Mouse (Mus musculus): Measurements from ENCODE around the gene Sart1. TPM values are rescaled to one million over a fixed set of nuclear protein-coding genes. Genes with fewer than 3 reads are reported as not detected.
"Not testable (repeated sequence)": the region's sequence is repeated elsewhere in the genome, so short reads cannot be mapped to it uniquely, and the experiment has no call there.

The Sart1 gene
- polyA plus RNA-seq, 1 experiment from 2014 or later, result 67.4 TPM

GRCm38 (mm10) chr19:5366175-5367052 is 22.1 kb downstream of the Sart1 start, which contains the start of gene Eif1ad:
Eif1ad (plus strand) TSS chr19:5366741.
- peak within 1 kb of the TSS; percentile 87 for H3K4me2 ChIP-seq (ENCODE audit: low read depth, low read length)
- peak within 1 kb of the TSS; percentile 97 for H3K27ac ChIP-seq (ENCODE audit: low read length)
- ATAC-seq (ENCODE audit: low read depth), result peak; percentile 97
- peak within 1 kb of the TSS; percentile 92 for H3K9ac ChIP-seq (ENCODE audit: low read length)
- no peaks in the 10 kb centered on the region for H3K9me3 ChIP-seq (ENCODE audit: control insufficient read depth, low read length)
- H3K4me1 ChIP-seq (replicated peaks; ENCODE audit: control insufficient read depth, insufficient read depth, low read length), result peaks cover 14% of the 10 kb centered on the region
- under 1% methylated on average over 71 of the region's 92 CpGs for WGBS
- H3K27me3 ChIP-seq (ENCODE audit: control insufficient read depth, insufficient read depth, low read depth, low read length), result no peaks in the 10 kb centered on the region
- H3K4me3 ChIP-seq (ENCODE audit: low read length), result peak within 1 kb of the TSS; percentile 92
- peaks cover 35% of the 10 kb centered on the region for H3K36me3 ChIP-seq (ENCODE audit: control insufficient read depth, insufficient read depth, low read length)

- H3K9ac ChIP-seq (ENCODE audit: low read length), result peak overlapping the region; percentile 92
- H3K27ac ChIP-seq (ENCODE audit: low read length), result no peak overlapping the region
- ATAC-seq (ENCODE audit: low read depth), result no peak
- peak overlapping the region; percentile 87 for H3K4me2 ChIP-seq (ENCODE audit: low read depth, low read length)
- H3K4me3 ChIP-seq (ENCODE audit: low read length), result peak overlapping the region; percentile 92
- H3K9me3 ChIP-seq (ENCODE audit: control insufficient read depth, low read length), result no peaks in the 10 kb centered on the region
- peaks cover 14% of the 10 kb centered on the region for H3K4me1 ChIP-seq (replicated peaks; ENCODE audit: control insufficient read depth, insufficient read depth, low read length)
- WGBS, result 14% methylated on average over 11 of the region's 11 CpGs
- H3K27me3 ChIP-seq (ENCODE audit: control insufficient read depth, insufficient read depth, low read depth, low read length), result no peaks in the 10 kb centered on the region
- H3K36me3 ChIP-seq (ENCODE audit: control insufficient read depth, insufficient read depth, low read length), result peaks cover 32% of the 10 kb centered on the region
Observed at GRCm38 (mm10) chr19:5365751-5366150, 22.8 kb downstream of the Sart1 start.

- 85% methylated on average over 2 of the region's 2 CpGs for WGBS
- no peak for ATAC-seq (ENCODE audit: low read depth)
Observed at GRCm38 (mm10) chr19:5364124-5364523, 24.4 kb downstream of the Sart1 start.

GRCm38 (mm10) chr19:5362186-5362585 is 26.3 kb downstream of the Sart1 start:
- Histone ChIP-seq H3K4me1 (replicated peaks; ENCODE audit: control insufficient read depth, insufficient read depth, low read length) (peaks cover 6% of the 10 kb centered on the region), H3K27ac (ENCODE audit: low read length) (no peak overlapping the region)
- ATAC-seq (ENCODE audit: low read depth), result no peak

More at GRCm38 (mm10) chr19:5364124-5364523, 24.4 kb downstream of the Sart1 start:
- H3K9ac ChIP-seq (ENCODE audit: low read length), result no peak overlapping the region
- peaks cover 14% of the 10 kb centered on the region for H3K4me1 ChIP-seq (replicated peaks; ENCODE audit: control insufficient read depth, insufficient read depth, low read length)
- peaks cover 19% of the 10 kb centered on the region for H3K36me3 ChIP-seq (ENCODE audit: control insufficient read depth, insufficient read depth, low read length)
- H3K27me3 ChIP-seq (ENCODE audit: control insufficient read depth, insufficient read depth, low read depth, low read length), result no peaks in the 10 kb centered on the region
- H3K27ac ChIP-seq (ENCODE audit: low read length), result no peak overlapping the region
- H3K4me2 ChIP-seq (ENCODE audit: low read depth, low read length), result no peak overlapping the region
- no peak overlapping the region for H3K4me3 ChIP-seq (ENCODE audit: low read length)
- H3K9me3 ChIP-seq (ENCODE audit: control insufficient read depth, low read length), result no peaks in the 10 kb centered on the region

GRCm38 (mm10) chr19:5356080-5356479 is 32.4 kb downstream of the Sart1 start:
- H3K27me3 ChIP-seq (ENCODE audit: control insufficient read depth, insufficient read depth, low read depth, low read length), result no peaks in the 10 kb centered on the region
- no peak overlapping the region for H3K4me2 ChIP-seq (ENCODE audit: low read depth, low read length)
- no peak overlapping the region for H3K27ac ChIP-seq (ENCODE audit: low read length)
- no peak for ATAC-seq (ENCODE audit: low read depth)
- H3K9ac ChIP-seq (ENCODE audit: low read length), result no peak overlapping the region
- no peaks in the 10 kb centered on the region for H3K36me3 ChIP-seq (ENCODE audit: control insufficient read depth, insufficient read depth, low read length)
- no CpG with 5 or more reads among the region's 1 CpGs for WGBS
- no peaks in the 10 kb centered on the region for H3K9me3 ChIP-seq (ENCODE audit: control insufficient read depth, low read length)
- H3K4me1 ChIP-seq (replicated peaks; ENCODE audit: control insufficient read depth, insufficient read depth, low read length), result no peaks in the 10 kb centered on the region
- H3K4me3 ChIP-seq (ENCODE audit: low read length), result no peak overlapping the region

More at GRCm38 (mm10) chr19:5362186-5362585, 26.3 kb downstream of the Sart1 start:
- Histone ChIP-seq H3K9me3 (ENCODE audit: control insufficient read depth, low read length) (no peaks in the 10 kb centered on the region), H3K4me3 (ENCODE audit: low read length) (no peak overlapping the region), H3K9ac (ENCODE audit: low read length) (no peak overlapping the region), H3K36me3 (ENCODE audit: control insufficient read depth, insufficient read depth, low read length) (peaks cover 13% of the 10 kb centered on the region), H3K4me2 (ENCODE audit: low read depth, low read length) (no peak overlapping the region), H3K27me3 (ENCODE audit: control insufficient read depth, insufficient read depth, low read depth, low read length) (no peaks in the 10 kb centered on the region)
- 87% methylated on average over 2 of the region's 2 CpGs for WGBS

GRCm38 (mm10) chr19:5353609-5354008 is 34.9 kb downstream of the Sart1 start:
- H3K36me3 ChIP-seq (ENCODE audit: control insufficient read depth, insufficient read depth, low read length), result no peaks in the 10 kb centered on the region
- ATAC-seq (ENCODE audit: low read depth), result no peak
- WGBS, result 71% methylated on average over 2 of the region's 2 CpGs

GRCm38 (mm10) chr19:5349502-5349873 is 39.0 kb downstream of the Sart1 start, which contains the start of gene Cst6:
Cst6 (minus strand) TSS chr19:5349574.
- 60% methylated on average over 6 of the region's 6 CpGs for WGBS
- H3K9ac ChIP-seq (ENCODE audit: low read length), result peak within 1 kb of the TSS; percentile 59

More at GRCm38 (mm10) chr19:5353609-5354008, 34.9 kb downstream of the Sart1 start:
- no peaks in the 10 kb centered on the region for H3K9me3 ChIP-seq (ENCODE audit: control insufficient read depth, low read length)
- H3K27me3 ChIP-seq (ENCODE audit: control insufficient read depth, insufficient read depth, low read depth, low read length), result no peaks in the 10 kb centered on the region
- no peak overlapping the region for H3K4me2 ChIP-seq (ENCODE audit: low read depth, low read length)
- no peak overlapping the region for H3K27ac ChIP-seq (ENCODE audit: low read length)
- no peak overlapping the region for H3K4me3 ChIP-seq (ENCODE audit: low read length)
- no peak overlapping the region for H3K9ac ChIP-seq (ENCODE audit: low read length)
- H3K4me1 ChIP-seq (replicated peaks; ENCODE audit: control insufficient read depth, insufficient read depth, low read length), result no peaks in the 10 kb centered on the region; the same call in 1 of the 2 replicates

GRCm38 (mm10) chr19:5348526-5349501 is 39.7 kb downstream of the Sart1 start:
- H3K27me3 ChIP-seq (ENCODE audit: control insufficient read depth, insufficient read depth, low read depth, low read length), result no peaks in the 10 kb centered on the region
- H3K9me3 ChIP-seq (ENCODE audit: control insufficient read depth, low read length), result no peaks in the 10 kb centered on the region
- H3K36me3 ChIP-seq (ENCODE audit: control insufficient read depth, insufficient read depth, low read length), result no peaks in the 10 kb centered on the region
- H3K4me3 ChIP-seq (ENCODE audit: low read length), result peak overlapping the region; percentile 36
- no peak overlapping the region for H3K27ac ChIP-seq (ENCODE audit: low read length)
- no peaks in the 10 kb centered on the region; the same call in 1 of the 2 replicates for H3K4me1 ChIP-seq (replicated peaks; ENCODE audit: control insufficient read depth, insufficient read depth, low read length)
- WGBS, result 5% methylated on average over 34 of the region's 34 CpGs
- peak overlapping the region; percentile 59 for H3K9ac ChIP-seq (ENCODE audit: low read length)
- ATAC-seq (ENCODE audit: low read depth), result peak; percentile 38; the same call in 1 of the 2 replicates
- H3K4me2 ChIP-seq (ENCODE audit: low read depth, low read length), result peak overlapping the region; percentile 77

More at GRCm38 (mm10) chr19:5349502-5349873, 39.0 kb downstream of the Sart1 start, which contains the start of gene Cst6:
- H3K9me3 ChIP-seq (ENCODE audit: control insufficient read depth, low read length); H3K36me3 ChIP-seq (ENCODE audit: control insufficient read depth, insufficient read depth, low read length); ATAC-seq (ENCODE audit: low read depth); H3K4me1 ChIP-seq (replicated peaks; ENCODE audit: control insufficient read depth, insufficient read depth, low read length); H3K27me3 ChIP-seq (ENCODE audit: control insufficient read depth, insufficient read depth, low read depth, low read length); H3K27ac ChIP-seq (ENCODE audit: low read length): not testable (repeated sequence)
- Histone ChIP-seq H3K4me3 (ENCODE audit: low read length) (peak within 1 kb of the TSS; percentile 36), H3K4me2 (ENCODE audit: low read depth, low read length) (peak within 1 kb of the TSS; percentile 77)
